Mouse (Mus musculus) bone marrow macrophage, adult 2 months (primary cell): Measurements from ENCODE around the gene Oxct2b.

Experiments used
- CTCF ChIP-seq: IDR thresholded peaks from 2 replicates; pipeline ENCODE4 v1.5.1; 2012; ENCODE audit warnings: low read depth, mild to moderate bottlenecking, low read length, moderate library complexity
- POLR2A ChIP-seq: IDR thresholded peaks from 2 replicates; pipeline ENCODE4 v1.6.1; 2012; ENCODE audit warnings: mild to moderate bottlenecking, low read depth, low read length, borderline replicate concordance

DNA sequence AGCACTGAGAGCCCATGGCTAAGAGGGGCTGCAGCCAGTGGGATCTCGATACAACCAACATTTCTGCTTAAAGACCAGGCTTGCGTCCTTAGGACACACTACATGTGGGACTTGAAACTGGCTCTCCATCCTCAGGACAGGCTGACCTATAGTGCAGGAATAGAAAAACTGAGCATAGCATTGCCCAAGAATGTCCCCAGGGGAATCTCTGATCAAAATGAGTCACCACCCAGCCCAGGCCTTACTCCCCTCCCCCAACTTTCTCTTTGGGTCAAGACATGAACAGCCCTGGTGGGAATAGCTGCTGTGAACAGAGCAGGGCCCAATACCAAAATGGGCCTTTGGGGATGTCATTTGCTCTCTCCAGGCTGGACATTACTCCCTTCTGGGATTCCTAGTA is 9.2 kb upstream of the Oxct2b start:
- TF ChIP-seq CTCF, result no peak
- TF ChIP-seq POLR2A, result no peak
